Mouse (Mus musculus): ENCODE measurements around the gene Dmrta2. TPM values are rescaled to one million over a fixed set of nuclear protein-coding genes. Genes with fewer than 3 reads are reported as not detected.
A peak's percentile ranks its signal among the peaks of the same experiment; 100 is the strongest.

Gene Dmrta2
- polyA plus RNA-seq, 1 experiment: 4.9 TPM

GRCm38 (mm10) chr4:109978068-109978857, 410 bp downstream of the Dmrta2 start:
- TF ChIP-seq POLR2A (IDR thresholded peaks at IDR 0.05; ENCODE audit: insufficient read length, low read depth) (peak; percentile 35), MYOG (IDR thresholded peaks at IDR 0.05; ENCODE audit: control insufficient read depth in 1 of 3, insufficient read depth in 1 of 3, insufficient read length in 2 of 3, low read depth in 2 of 3) (no peak), TCF12 (IDR thresholded peaks at IDR 0.05; ENCODE audit: insufficient read depth, poor library complexity, severe bottlenecking) (no peak), MYOD1 (IDR thresholded peaks at IDR 0.05; ENCODE audit: control insufficient read depth in 1 of 3, insufficient read length in 2 of 3, low read depth in 2 of 3) (no peak)

GRCm38 (mm10) chr4:109978858-109979340, 1.0 kb downstream of the Dmrta2 start:
- TF ChIP-seq CEBPB (IDR thresholded peaks at IDR 0.05; ENCODE audit: insufficient read depth, poor library complexity, severe bottlenecking): no peak
- no peak for TF ChIP-seq MYOD1 (IDR thresholded peaks at IDR 0.05; ENCODE audit: control insufficient read depth in 1 of 3, insufficient read length in 2 of 3, low read depth in 2 of 3)
- no peak for TF ChIP-seq TCF3 (IDR thresholded peaks at IDR 0.05; ENCODE audit: insufficient read length, low read depth)
- TF ChIP-seq POLR2AphosphoS2 (IDR thresholded peaks at IDR 0.05; ENCODE audit: insufficient read length, low read depth): no peak
- TF ChIP-seq USF1 (IDR thresholded peaks at IDR 0.05; ENCODE audit: low read depth): no peak
- no peak for TF ChIP-seq TCF12 (IDR thresholded peaks at IDR 0.05; ENCODE audit: insufficient read depth, poor library complexity, severe bottlenecking)
- H3K36me3 ChIP-seq (ENCODE audit: control insufficient read depth, insufficient read depth): peaks cover 4% of the 10 kb centered on the region
- H3K4me3 ChIP-seq: peak overlapping the region; percentile 34
- H3K27me3 ChIP-seq (ENCODE audit: control insufficient read depth, insufficient read depth, insufficient read length): peaks cover 5% of the 10 kb centered on the region
- no peaks in the 10 kb centered on the region for H3K79me2 ChIP-seq (ENCODE audit: control insufficient read depth, insufficient read depth)
- H3K4me2 ChIP-seq (ENCODE audit: low read depth): peak overlapping the region; percentile 70
- H3ac ChIP-seq (ENCODE audit: control insufficient read depth, insufficient read length): no peak overlapping the region

More at GRCm38 (mm10) chr4:109978068-109978857, 410 bp downstream of the Dmrta2 start:
- no peaks in the 10 kb centered on the region for H3K27me3 ChIP-seq (ENCODE audit: control insufficient read depth, insufficient read depth, insufficient read length)
- peak overlapping the region; percentile 73 for H3ac ChIP-seq (ENCODE audit: control insufficient read depth, insufficient read length)
- no peaks in the 10 kb centered on the region for H3K79me2 ChIP-seq (ENCODE audit: control insufficient read depth, insufficient read depth)
- peak overlapping the region; percentile 34 for H3K4me3 ChIP-seq
- H3K36me3 ChIP-seq (ENCODE audit: control insufficient read depth, insufficient read depth): peaks cover 4% of the 10 kb centered on the region
- H3K4me2 ChIP-seq (ENCODE audit: low read depth): peak overlapping the region; percentile 70

- Histone ChIP-seq H3K4me2 (ENCODE audit: low read depth) (peak overlapping the region; percentile 70), H3K4me3 (peak overlapping the region; percentile 34), H3ac (ENCODE audit: control insufficient read depth, insufficient read length) (no peak overlapping the region), H3K36me3 (ENCODE audit: control insufficient read depth, insufficient read depth) (peaks cover 4% of the 10 kb centered on the region), H3K79me2 (ENCODE audit: control insufficient read depth, insufficient read depth) (no peaks in the 10 kb centered on the region), H3K27me3 (ENCODE audit: control insufficient read depth, insufficient read depth, insufficient read length) (peaks cover 9% of the 10 kb centered on the region)
- TF ChIP-seq MYOG (IDR thresholded peaks at IDR 0.05; ENCODE audit: control insufficient read depth in 1 of 3, insufficient read depth in 1 of 3, insufficient read length in 2 of 3, low read depth in 2 of 3): no peak
- TF ChIP-seq E2F4 (IDR thresholded peaks at IDR 0.05; ENCODE audit: insufficient read depth): no peak
- TF ChIP-seq POLR2A (IDR thresholded peaks at IDR 0.05; ENCODE audit: insufficient read length, low read depth): no peak
- no peak for TF ChIP-seq SRF (IDR thresholded peaks at IDR 0.05; ENCODE audit: control insufficient read depth, insufficient read length, low read depth)
- no peak for TF ChIP-seq USF1 (IDR thresholded peaks at IDR 0.05; ENCODE audit: low read depth)
- TF ChIP-seq MYOD1 (IDR thresholded peaks at IDR 0.05; ENCODE audit: control insufficient read depth in 1 of 3, insufficient read length in 2 of 3, low read depth in 2 of 3): no peak
- no peak for TF ChIP-seq MAX (IDR thresholded peaks at IDR 0.05; ENCODE audit: low read depth)
- TF ChIP-seq POLR2AphosphoS2 (IDR thresholded peaks at IDR 0.05; ENCODE audit: insufficient read length, low read depth): no peak
- no peak for TF ChIP-seq REST (IDR thresholded peaks at IDR 0.05; ENCODE audit: insufficient read depth, insufficient read length)
- TF ChIP-seq CEBPB (IDR thresholded peaks at IDR 0.05; ENCODE audit: insufficient read depth, poor library complexity, severe bottlenecking): no peak
- TF ChIP-seq TCF3 (IDR thresholded peaks at IDR 0.05; ENCODE audit: insufficient read length, low read depth): no peak
- TF ChIP-seq TCF12 (IDR thresholded peaks at IDR 0.05; ENCODE audit: insufficient read depth, poor library complexity, severe bottlenecking): no peak
Measured at GRCm38 (mm10) chr4:109979461-109980320, 1.8 kb downstream of the Dmrta2 start.

GRCm38 (mm10) chr4:109980321-109981082, 2.6 kb downstream of the Dmrta2 start:
- Histone ChIP-seq H3K4me3 (no peak overlapping the region), H3K4me2 (ENCODE audit: low read depth) (no peak overlapping the region), H3K36me3 (ENCODE audit: control insufficient read depth, insufficient read depth) (peaks cover 4% of the 10 kb centered on the region), H3K27me3 (ENCODE audit: control insufficient read depth, insufficient read depth, insufficient read length) (peaks cover 15% of the 10 kb centered on the region), H3K79me2 (ENCODE audit: control insufficient read depth, insufficient read depth) (no peaks in the 10 kb centered on the region), H3ac (ENCODE audit: control insufficient read depth, insufficient read length) (no peak overlapping the region)
- TF ChIP-seq POLR2A (IDR thresholded peaks at IDR 0.05; ENCODE audit: insufficient read length, low read depth) (no peak), USF1 (IDR thresholded peaks at IDR 0.05; ENCODE audit: low read depth) (no peak), MAX (IDR thresholded peaks at IDR 0.05; ENCODE audit: low read depth) (no peak), E2F4 (IDR thresholded peaks at IDR 0.05; ENCODE audit: insufficient read depth) (no peak)

All from myocyte (in vitro differentiated cells).